Mouse (Mus musculus): ENCODE measurements at regions not wholly inside any gene's neighbourhood (a gene's known extent, or its start where the extent isn't known, plus 50 kb on each side); places are given as distances from the start of the nearest gene placed in this dataset.

DNA sequence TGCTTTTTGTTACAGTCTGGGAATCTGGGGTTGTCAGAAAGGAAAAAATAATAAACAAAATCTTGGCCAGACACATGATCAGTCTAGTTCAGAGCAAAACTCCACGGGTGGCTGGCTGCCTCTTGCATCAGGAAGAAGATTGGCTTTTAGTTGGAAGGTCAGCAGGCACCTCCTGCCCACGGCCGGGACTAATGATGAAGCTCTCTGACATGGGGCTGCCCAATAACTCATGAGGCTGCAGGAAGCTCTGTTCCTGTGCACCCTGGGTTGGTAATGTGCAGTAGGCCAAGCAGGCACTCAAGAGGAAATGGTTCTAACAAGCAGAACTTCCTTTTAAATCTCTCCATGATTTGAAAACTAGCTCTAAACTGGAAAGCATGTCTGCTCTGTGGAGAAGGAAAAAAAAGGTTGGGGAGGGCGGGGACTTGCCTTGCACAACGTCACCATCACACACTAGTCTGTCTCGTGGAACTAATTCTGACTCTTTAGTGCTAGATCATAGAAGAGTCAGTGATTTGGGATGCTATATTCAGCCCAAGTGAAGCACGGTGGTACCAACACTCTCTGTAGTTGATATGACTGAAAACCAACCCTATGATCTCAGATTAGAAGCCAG lies 507.1 kb upstream of the Adam5 start:
- no peak overlapping the region for H3K4me3 ChIP-seq (replicated peaks)
- 49% methylated on average over 7 of the region's 7 CpGs for WGBS
- H3K36me3 ChIP-seq: no peaks in the 10 kb centered on the region
- H3K4me1 ChIP-seq: peaks cover 45% of the 10 kb centered on the region
- no peak for ATAC-seq (ENCODE audit: low FRiP score)
- H3K9ac ChIP-seq (replicated peaks): no peak overlapping the region
- peak overlapping the region; percentile 67 for H3K27ac ChIP-seq (replicated peaks)
- H3K27me3 ChIP-seq (replicated peaks): no peaks in the 10 kb centered on the region
- H3K4me2 ChIP-seq: no peak overlapping the region
- no peaks in the 10 kb centered on the region for H3K9me3 ChIP-seq (replicated peaks)

- H3K4me1 ChIP-seq: peaks cover 47% of the 10 kb centered on the region
- ATAC-seq (ENCODE audit: low FRiP score): no peak
- H3K9me3 ChIP-seq (replicated peaks): no peaks in the 10 kb centered on the region
- H3K27me3 ChIP-seq (replicated peaks): no peaks in the 10 kb centered on the region
- WGBS: 69% methylated on average over 1 of the region's 1 CpGs
- no peak overlapping the region for H3K4me2 ChIP-seq
- no peak overlapping the region for H3K4me3 ChIP-seq (replicated peaks)
- H3K9ac ChIP-seq (replicated peaks): no peak overlapping the region
- no peak overlapping the region for H3K27ac ChIP-seq (replicated peaks)
- H3K36me3 ChIP-seq: no peaks in the 10 kb centered on the region
Observed at GRCm38 (mm10) chr8:25329791-25330190, 505.6 kb upstream of the Adam5 start.

GRCm38 (mm10) chr8:25328318-25328717 lies 504.1 kb upstream of the Adam5 start:
- no peaks in the 10 kb centered on the region for H3K27me3 ChIP-seq (replicated peaks)
- H3K9ac ChIP-seq (replicated peaks): no peak overlapping the region
- ATAC-seq (ENCODE audit: low FRiP score): no peak
- no peaks in the 10 kb centered on the region for H3K36me3 ChIP-seq
- no peak overlapping the region for H3K4me3 ChIP-seq (replicated peaks)
- no peak overlapping the region for H3K4me2 ChIP-seq
- peaks cover 48% of the 10 kb centered on the region for H3K4me1 ChIP-seq
- H3K27ac ChIP-seq (replicated peaks): no peak overlapping the region
- H3K9me3 ChIP-seq (replicated peaks): no peaks in the 10 kb centered on the region
- 39% methylated on average over 3 of the region's 3 CpGs for WGBS

- 85% methylated on average over 6 of the region's 6 CpGs for WGBS
- Histone ChIP-seq H3K9ac (replicated peaks) (no peak overlapping the region), H3K9me3 (replicated peaks) (no peaks in the 10 kb centered on the region), H3K4me3 (replicated peaks) (no peak overlapping the region), H3K36me3 (no peaks in the 10 kb centered on the region), H3K27me3 (replicated peaks) (no peaks in the 10 kb centered on the region), H3K4me2 (no peak overlapping the region), H3K27ac (replicated peaks) (no peak overlapping the region), H3K4me1 (peaks cover 36% of the 10 kb centered on the region)
- ATAC-seq (ENCODE audit: low FRiP score): no peak
Observed at GRCm38 (mm10) chr8:25326930-25327329, 502.8 kb upstream of the Adam5 start.

- peak; percentile 68; the same call in 1 of the 2 replicates for ATAC-seq (ENCODE audit: low FRiP score)
- WGBS: 57% methylated on average over 12 of the region's 12 CpGs
- H3K27ac ChIP-seq (replicated peaks): no peak overlapping the region
Observed at GRCm38 (mm10) chr8:25326257-25326656, 502.1 kb upstream of the Adam5 start.

GRCm38 (mm10) chr8:25324731-25325130 lies 500.6 kb upstream of the Adam5 start:
- 86% methylated on average over 9 of the region's 9 CpGs for WGBS
- H3K4me3 ChIP-seq (replicated peaks): no peak overlapping the region
- no peak overlapping the region for H3K27ac ChIP-seq (replicated peaks)
- H3K27me3 ChIP-seq (replicated peaks): no peaks in the 10 kb centered on the region
- no peak overlapping the region for H3K9ac ChIP-seq (replicated peaks)
- no peak overlapping the region for H3K4me2 ChIP-seq
- peaks cover 23% of the 10 kb centered on the region for H3K4me1 ChIP-seq
- H3K9me3 ChIP-seq (replicated peaks): no peaks in the 10 kb centered on the region
- H3K36me3 ChIP-seq: no peaks in the 10 kb centered on the region
- no peak for ATAC-seq (ENCODE audit: low FRiP score)

More at GRCm38 (mm10) chr8:25326257-25326656, 502.1 kb upstream of the Adam5 start:
- peaks cover 30% of the 10 kb centered on the region for H3K4me1 ChIP-seq
- no peaks in the 10 kb centered on the region for H3K36me3 ChIP-seq
- H3K4me2 ChIP-seq: no peak overlapping the region
- H3K9me3 ChIP-seq (replicated peaks): no peaks in the 10 kb centered on the region
- no peak overlapping the region for H3K9ac ChIP-seq (replicated peaks)
- no peak overlapping the region for H3K4me3 ChIP-seq (replicated peaks)
- no peaks in the 10 kb centered on the region for H3K27me3 ChIP-seq (replicated peaks)

DNA sequence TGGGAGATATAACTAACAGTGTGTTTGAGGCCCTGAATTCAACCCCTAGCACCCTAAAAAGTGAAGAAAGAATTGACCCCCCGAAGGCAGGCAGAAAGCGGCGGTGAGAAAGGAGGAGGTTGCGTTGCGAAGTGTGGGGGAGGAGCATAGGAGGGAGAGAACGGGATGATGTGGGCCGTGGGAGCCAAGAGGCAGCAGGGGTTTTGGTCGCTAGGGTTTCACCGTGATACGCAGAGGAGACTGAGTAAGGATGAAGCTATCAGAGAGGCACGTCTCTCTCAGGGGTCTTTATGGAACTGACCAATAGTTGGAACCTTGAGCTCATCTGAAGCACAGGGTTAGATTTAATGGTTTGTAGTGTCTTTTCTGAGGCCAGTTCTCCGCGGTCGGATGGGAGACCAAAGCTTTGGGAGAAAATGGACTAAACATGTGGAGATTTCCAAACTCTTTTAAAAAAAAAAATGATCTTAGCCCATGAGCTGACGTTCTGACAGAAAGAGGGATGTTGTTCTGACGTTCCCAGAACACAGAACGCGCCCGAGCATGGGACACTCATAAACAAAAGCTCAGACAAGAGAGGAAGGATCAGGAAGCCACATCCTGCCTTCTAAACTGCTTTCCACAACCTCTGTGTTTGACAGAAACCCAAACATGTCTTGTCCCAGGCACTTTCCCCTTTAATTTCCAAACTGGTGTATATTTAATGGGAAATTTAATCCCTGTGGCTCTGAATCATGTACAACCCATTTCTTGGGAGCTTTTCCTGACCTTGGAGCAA lies 499.7 kb upstream of the Adam5 start:
- Histone ChIP-seq H3K9me3 (replicated peaks) (no peaks in the 10 kb centered on the region), H3K9ac (replicated peaks) (no peak overlapping the region), H3K4me1 (peaks cover 17% of the 10 kb centered on the region), H3K36me3 (no peaks in the 10 kb centered on the region), H3K4me3 (replicated peaks) (no peak overlapping the region), H3K27ac (replicated peaks) (no peak overlapping the region), H3K27me3 (replicated peaks) (no peaks in the 10 kb centered on the region), H3K4me2 (no peak overlapping the region)
- 57% methylated on average over 19 of the region's 19 CpGs for WGBS
- no peak for ATAC-seq (ENCODE audit: low FRiP score)

DNA sequence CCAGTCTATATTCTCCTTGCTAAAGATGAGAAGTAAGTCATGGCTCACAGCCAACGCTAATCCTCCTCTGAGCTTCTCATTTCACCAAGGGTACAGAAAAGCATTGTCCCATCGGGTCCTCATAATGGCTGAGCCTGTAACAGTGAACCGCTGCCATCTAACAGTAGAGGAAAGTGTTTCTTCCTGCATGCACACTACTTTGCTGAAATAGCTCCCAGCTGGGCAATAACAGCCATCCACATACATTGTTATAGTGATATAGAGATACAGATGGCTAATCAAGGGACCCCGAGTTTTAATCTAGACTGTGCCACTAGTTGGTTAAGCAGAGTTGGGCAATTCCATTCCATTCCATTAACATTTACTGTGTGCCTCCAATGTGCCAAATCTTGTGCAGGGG lies 492.2 kb upstream of the Adam5 start:
- Histone ChIP-seq H3K4me3 (replicated peaks) (no peak overlapping the region), H3K9ac (replicated peaks) (no peak overlapping the region), H3K27me3 (replicated peaks) (no peaks in the 10 kb centered on the region), H3K4me2 (no peak overlapping the region), H3K4me1 (peaks cover 11% of the 10 kb centered on the region), H3K9me3 (replicated peaks) (no peaks in the 10 kb centered on the region), H3K36me3 (no peaks in the 10 kb centered on the region), H3K27ac (replicated peaks) (no peak overlapping the region)
- ATAC-seq (ENCODE audit: low FRiP score): peak; percentile 61; the same call in 1 of the 2 replicates
- 38% methylated on average over 4 of the region's 4 CpGs for WGBS

DNA sequence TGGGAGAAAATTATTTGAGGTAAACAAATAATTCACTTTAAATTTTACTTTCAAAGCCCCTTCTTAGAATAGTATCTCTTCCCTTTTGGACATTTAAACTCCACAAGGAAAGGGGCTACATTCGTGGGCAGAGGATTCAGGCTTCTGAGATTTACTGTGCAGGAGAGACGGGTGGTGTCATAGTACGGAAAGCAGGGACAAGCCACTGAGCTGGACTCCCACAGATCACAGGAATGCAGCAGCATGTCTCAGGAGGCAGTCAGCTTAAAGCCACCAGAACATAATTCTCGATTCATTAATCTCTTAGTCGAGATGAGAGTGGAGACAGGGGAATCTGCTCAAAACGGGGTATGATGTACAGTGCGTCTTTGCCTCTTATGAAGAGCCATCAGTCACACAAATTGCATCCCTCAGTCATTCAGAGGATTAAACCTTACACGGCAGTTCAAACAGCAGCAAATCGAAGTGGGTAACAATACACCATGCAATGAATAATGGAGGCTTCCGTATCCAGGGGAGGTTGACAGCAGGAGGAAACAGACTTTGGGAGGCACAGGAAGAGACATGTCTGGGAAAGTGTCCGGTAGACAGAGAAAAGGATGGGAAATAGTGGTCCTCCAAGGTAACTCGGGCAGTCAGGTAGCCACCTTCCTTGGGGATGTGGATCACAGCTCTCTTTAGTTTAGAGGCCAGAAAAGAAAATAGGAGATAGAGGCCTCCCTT lies 487.8 kb upstream of the Adam5 start:
- no peaks in the 10 kb centered on the region for H3K36me3 ChIP-seq
- ATAC-seq (ENCODE audit: low FRiP score): no peak
- H3K27ac ChIP-seq (replicated peaks): 0 out of 2 replicates have a peak overlapping the region, but pooled peaks have one; percentile 20
- no peak overlapping the region for H3K9ac ChIP-seq (replicated peaks)
- no peak overlapping the region for H3K4me2 ChIP-seq
- no peak overlapping the region for H3K4me3 ChIP-seq (replicated peaks)
- H3K27me3 ChIP-seq (replicated peaks): no peaks in the 10 kb centered on the region
- H3K4me1 ChIP-seq: peaks cover 15% of the 10 kb centered on the region
- no peaks in the 10 kb centered on the region for H3K9me3 ChIP-seq (replicated peaks)
- WGBS: 32% methylated on average over 12 of the region's 12 CpGs

- H3K4me2 ChIP-seq: no peak overlapping the region
- peaks cover 15% of the 10 kb centered on the region for H3K4me1 ChIP-seq
- WGBS: 91% methylated on average over 4 of the region's 4 CpGs
- H3K27ac ChIP-seq (replicated peaks): no peak overlapping the region
- H3K9me3 ChIP-seq (replicated peaks): no peaks in the 10 kb centered on the region
- H3K36me3 ChIP-seq: no peaks in the 10 kb centered on the region
- H3K27me3 ChIP-seq (replicated peaks): no peaks in the 10 kb centered on the region
- ATAC-seq (ENCODE audit: low FRiP score): no peak
- H3K9ac ChIP-seq (replicated peaks): no peak overlapping the region
- no peak overlapping the region for H3K4me3 ChIP-seq (replicated peaks)
Observed at GRCm38 (mm10) chr8:25307956-25308355, 483.8 kb upstream of the Adam5 start.

DNA sequence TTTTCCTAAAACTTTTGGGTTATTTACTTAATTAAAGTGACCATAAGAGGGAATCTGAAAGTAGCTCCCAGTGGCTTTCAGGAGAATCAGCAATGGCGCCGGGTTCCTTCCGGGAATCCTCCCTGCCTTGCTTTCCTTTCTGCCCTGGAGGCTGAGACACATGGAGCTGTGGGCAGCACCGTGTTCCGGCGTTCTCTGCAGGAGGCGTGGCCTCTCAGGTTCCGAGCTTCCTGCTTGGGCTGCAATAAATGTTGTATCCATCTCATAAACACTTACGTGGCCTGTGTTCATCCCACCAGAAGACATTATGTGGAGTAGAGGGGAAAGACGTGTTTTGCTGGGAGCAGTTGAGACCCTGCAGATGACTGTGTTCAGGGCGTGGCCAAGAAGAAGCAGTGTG lies 483.3 kb upstream of the Adam5 start:
- 87% methylated on average over 11 of the region's 11 CpGs for WGBS
- Histone ChIP-seq H3K4me1 (peaks cover 15% of the 10 kb centered on the region), H3K4me3 (replicated peaks) (no peak overlapping the region), H3K27me3 (replicated peaks) (no peaks in the 10 kb centered on the region), H3K27ac (replicated peaks) (peak overlapping the region; percentile 39; the same call in 1 of the 2 replicates), H3K9ac (replicated peaks) (no peak overlapping the region), H3K36me3 (no peaks in the 10 kb centered on the region), H3K4me2 (no peak overlapping the region), H3K9me3 (replicated peaks) (no peaks in the 10 kb centered on the region)
- no peak for ATAC-seq (ENCODE audit: low FRiP score)
